Mouse (Mus musculus): ENCODE data around the gene Prg3. TPM values are rescaled to one million over a fixed set of nuclear protein-coding genes. Genes with fewer than 3 reads are reported as not detected.
A peak's percentile ranks its signal among the peaks of the same experiment; 100 is the strongest.

The Prg3 gene
- total RNA-seq, 2 experiments from 2014 or later: not detected

GRCm38 (mm10) chr2:84967318-84967991 is 20.6 kb upstream of the Prg3 start:
- DNase-seq (ENCODE audit: extremely low spot score in 1 of 2, low spot score in 2 of 2): no peak
- intact Hi-C loops (cut with DNase I): no loop called here

GRCm38 (mm10) chr2:84975580-84975979 is 12.4 kb upstream of the Prg3 start:
- no peak for DNase-seq (ENCODE audit: extremely low spot score in 1 of 2, low spot score in 2 of 2)
- intact Hi-C loops (cut with DNase I): no loop called here

GRCm38 (mm10) chr2:84980188-84980587 is 7.8 kb upstream of the Prg3 start, which contains the start of gene Prg2:
Prg2 (plus strand) TSS chr2:84980461.
- intact Hi-C loops (cut with DNase I): no loop called here
- DNase-seq (ENCODE audit: extremely low spot score in 1 of 2, low spot score in 2 of 2): no peak

- intact Hi-C loops (cut with DNase I): no loop called here
- DNase-seq (ENCODE audit: extremely low spot score in 1 of 2, low spot score in 2 of 2): no peak
Observed at GRCm38 (mm10) chr2:84996376-84996775, 8.4 kb downstream of the Prg3 start.

- DNase-seq (ENCODE audit: extremely low spot score in 1 of 2, low spot score in 2 of 2): no peak
- intact Hi-C loops (cut with DNase I): no loop called here
Observed at GRCm38 (mm10) chr2:84999486-85000181, 11.6 kb downstream of the Prg3 start.

- intact Hi-C loops (cut with DNase I): no loop called here
Observed at GRCm38 (mm10) chr2:85001497-85001896, 13.5 kb downstream of the Prg3 start.

GRCm38 (mm10) chr2:85002575-85002974 is 14.6 kb downstream of the Prg3 start:
- DNase-seq (ENCODE audit: extremely low spot score in 1 of 2, low spot score in 2 of 2): no peak
- intact Hi-C loops (cut with DNase I): no loop called here

More at GRCm38 (mm10) chr2:85001497-85001896, 13.5 kb downstream of the Prg3 start:
- DNase-seq (ENCODE audit: extremely low spot score in 1 of 2, low spot score in 2 of 2): peak in 1 of 2 experiments; percentile 52

GRCm38 (mm10) chr2:85004341-85004740 is 16.3 kb downstream of the Prg3 start:
- intact Hi-C loops (cut with DNase I): no loop called here
- peak in 1 of 2 experiments; percentile 36 for DNase-seq (ENCODE audit: extremely low spot score in 1 of 2, low spot score in 2 of 2)

- intact Hi-C loops (cut with DNase I): loop anchor here (5.0 kb wide), 2 partner anchors 49 to 114 kb away; no protein-coding TSS in a partner anchor
Observed at GRCm38 (mm10) chr2:85006600-85006999, 18.6 kb downstream of the Prg3 start.

GRCm38 (mm10) chr2:85007729-85008128 is 19.7 kb downstream of the Prg3 start:
- DNase-seq (ENCODE audit: extremely low spot score in 1 of 2, low spot score in 2 of 2): no peak
- intact Hi-C loops (cut with DNase I): loop anchor here (5.0 kb wide), 2 partner anchors 50 to 115 kb away; no protein-coding TSS in a partner anchor

More at GRCm38 (mm10) chr2:85006600-85006999, 18.6 kb downstream of the Prg3 start:
- no peak for DNase-seq (ENCODE audit: extremely low spot score in 1 of 2, low spot score in 2 of 2)

GRCm38 (mm10) chr2:85009212-85009611 is 21.2 kb downstream of the Prg3 start:
- intact Hi-C loops (cut with DNase I): loop anchor here (5.0 kb wide), 2 partner anchors 52 to 117 kb away; no protein-coding TSS in a partner anchor
- no peak for DNase-seq (ENCODE audit: extremely low spot score in 1 of 2, low spot score in 2 of 2)

- DNase-seq (ENCODE audit: extremely low spot score in 1 of 2, low spot score in 2 of 2): no peak
- intact Hi-C loops (cut with DNase I): no loop called here
Observed at GRCm38 (mm10) chr2:85011906-85012604, 24.0 kb downstream of the Prg3 start.

GRCm38 (mm10) chr2:85012679-85013078 is 24.7 kb downstream of the Prg3 start:
- intact Hi-C loops (cut with DNase I): no loop called here
- DNase-seq (ENCODE audit: extremely low spot score in 1 of 2, low spot score in 2 of 2): peak in 1 of 2 experiments; percentile 31

GRCm38 (mm10) chr2:85013826-85014587 is 26.0 kb downstream of the Prg3 start:
- DNase-seq (ENCODE audit: extremely low spot score in 1 of 2, low spot score in 2 of 2): no peak
- intact Hi-C loops (cut with DNase I): no loop called here

GRCm38 (mm10) chr2:85014588-85014982 is 26.6 kb downstream of the Prg3 start:
- no peak for DNase-seq (ENCODE audit: extremely low spot score in 1 of 2, low spot score in 2 of 2)
- intact Hi-C loops (cut with DNase I): no loop called here

- no peak for DNase-seq (ENCODE audit: extremely low spot score in 1 of 2, low spot score in 2 of 2)
- intact Hi-C loops (cut with DNase I): no loop called here
Observed at GRCm38 (mm10) chr2:85022043-85022442, 34.0 kb downstream of the Prg3 start.

GRCm38 (mm10) chr2:85026178-85026577 is 38.2 kb downstream of the Prg3 start:
- intact Hi-C loops (cut with DNase I): no loop called here
- no peak for DNase-seq (ENCODE audit: extremely low spot score in 1 of 2, low spot score in 2 of 2)

GRCm38 (mm10) chr2:85027281-85027680 is 39.3 kb downstream of the Prg3 start:
- intact Hi-C loops (cut with DNase I): no loop called here
- DNase-seq (ENCODE audit: extremely low spot score in 1 of 2, low spot score in 2 of 2): no peak

- intact Hi-C loops (cut with DNase I): no loop called here
- no peak for DNase-seq (ENCODE audit: extremely low spot score in 1 of 2, low spot score in 2 of 2)
Observed at GRCm38 (mm10) chr2:85029897-85030296, 41.9 kb downstream of the Prg3 start.

Measured in left cerebral cortex, postnatal 10 days (tissue).